Mouse (Mus musculus): ENCODE data around the gene Pycr2. TPM values are rescaled to one million over a fixed set of nuclear protein-coding genes. Genes with fewer than 3 reads are reported as not detected.

Gene Pycr2
- total and polyA plus RNA-seq, 3 experiments, result 10.3 to 13.9 (median 12.4) TPM

DNA sequence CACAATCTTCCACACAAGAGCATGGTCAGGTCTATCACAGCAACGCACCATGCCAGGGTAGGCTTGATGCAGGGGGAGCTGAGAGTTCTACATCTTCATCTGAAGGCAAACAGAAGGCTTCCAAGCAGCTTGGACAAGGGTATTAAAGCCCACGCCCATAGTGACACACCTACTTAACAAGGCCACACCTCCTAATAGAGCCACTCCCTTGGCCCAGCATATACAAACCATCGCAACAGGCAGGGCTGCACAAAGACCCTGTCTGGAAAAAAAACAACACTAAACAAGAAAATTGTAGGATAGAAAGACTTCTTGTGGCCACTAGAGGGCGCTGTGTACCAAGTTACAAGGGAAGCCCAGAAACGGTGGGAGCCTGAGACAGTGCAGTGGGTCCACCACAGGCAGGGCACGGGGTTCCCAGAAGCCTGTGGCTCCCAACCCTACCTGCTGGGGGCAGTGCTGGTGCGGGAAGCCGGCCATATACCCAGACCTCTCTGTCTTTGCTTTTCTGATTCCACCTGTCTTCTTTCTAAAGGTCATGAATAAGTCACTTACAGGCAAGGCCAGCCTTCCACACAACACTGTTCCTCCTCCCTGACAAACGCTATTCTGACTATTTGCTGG lies 30.1 kb upstream of the Pycr2 start:
- H3K79me2 ChIP-seq (replicated peaks; ENCODE audit: control insufficient read depth, insufficient read depth, low read length), result no peaks in the 10 kb centered on the region
- intact Hi-C loops (cut with DNase I), result loop anchor here (1.0 kb wide), 1 partner anchor 100 kb away; no protein-coding TSS in a partner anchor
- H3K4me3 ChIP-seq, result no peak overlapping the region
- 22% methylated on average over 9 of the region's 9 CpGs for WGBS
- H3K27ac ChIP-seq, result no peak overlapping the region
- no peaks in the 10 kb centered on the region for H3K27me3 ChIP-seq (ENCODE audit: control insufficient read depth, insufficient read depth, low read length)
- TF ChIP-seq POLR2A (IDR thresholded peaks at IDR 0.05; ENCODE audit: insufficient read depth, low read depth, low read length), result no peak
- TF ChIP-seq CTCF (IDR thresholded peaks at IDR 0.05), result peak; percentile 77
- H3K36me3 ChIP-seq (ENCODE audit: control insufficient read depth, insufficient read depth, low read length), result no peaks in the 10 kb centered on the region
- H3K9ac ChIP-seq (ENCODE audit: low read depth, low read length), result no peak overlapping the region
- peak; percentile 35 to 45 for DNase-seq
- no peaks in the 10 kb centered on the region for H3K4me1 ChIP-seq (ENCODE audit: control insufficient read depth, insufficient read depth, low read length)

DNA sequence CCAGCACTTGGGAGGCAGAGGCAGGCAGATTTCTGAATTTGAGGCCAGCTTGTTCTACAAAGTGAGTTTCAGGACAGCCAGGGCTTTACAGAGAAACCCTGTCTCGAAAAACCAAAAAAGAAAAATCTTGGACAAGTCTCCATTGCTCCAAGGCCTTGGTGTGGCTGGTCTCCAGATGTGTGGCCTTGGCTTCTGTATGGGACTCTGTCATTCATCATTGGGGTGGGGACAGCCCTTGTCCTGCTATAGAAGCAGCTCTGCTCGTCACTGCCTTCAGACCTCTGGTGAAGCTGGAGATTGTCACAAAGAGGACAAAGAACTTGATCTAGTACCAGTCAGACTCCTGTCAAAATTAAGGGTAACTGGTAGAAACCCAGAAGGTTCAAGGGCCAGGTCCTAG lies 29.5 kb upstream of the Pycr2 start:
- WGBS, result 80% methylated on average over 2 of the region's 2 CpGs

GRCm38 (mm10) chr1:180875126-180875525 lies 29.0 kb upstream of the Pycr2 start:
- TF ChIP-seq CTCF (IDR thresholded peaks at IDR 0.05) (no peak), EP300 (IDR thresholded peaks at IDR 0.05; ENCODE audit: insufficient read depth, low read depth, low read length) (no peak), POLR2A (IDR thresholded peaks at IDR 0.05; ENCODE audit: insufficient read depth, low read depth, low read length) (no peak)
- 90% methylated on average over 9 of the region's 9 CpGs for WGBS

More for the DNA sequence above, 29.5 kb upstream of the Pycr2 start:
- no peaks in the 10 kb centered on the region for H3K4me1 ChIP-seq (ENCODE audit: control insufficient read depth, insufficient read depth, low read length)
- DNase-seq, result no peak
- no peak overlapping the region for H3K27ac ChIP-seq
- no peak overlapping the region for H3K9ac ChIP-seq (ENCODE audit: low read depth, low read length)
- no peaks in the 10 kb centered on the region for H3K36me3 ChIP-seq (ENCODE audit: control insufficient read depth, insufficient read depth, low read length)
- no peak overlapping the region for H3K4me3 ChIP-seq
- H3K79me2 ChIP-seq (replicated peaks; ENCODE audit: control insufficient read depth, insufficient read depth, low read length), result no peaks in the 10 kb centered on the region
- intact Hi-C loops (cut with DNase I), result loop anchor here (1.0 kb wide), 1 partner anchor 100 kb away; no protein-coding TSS in a partner anchor
- TF ChIP-seq EP300 (IDR thresholded peaks at IDR 0.05; ENCODE audit: insufficient read depth, low read depth, low read length) (no peak), CTCF (IDR thresholded peaks at IDR 0.05) (no peak), POLR2A (IDR thresholded peaks at IDR 0.05; ENCODE audit: insufficient read depth, low read depth, low read length) (no peak)
- H3K27me3 ChIP-seq (ENCODE audit: control insufficient read depth, insufficient read depth, low read length), result no peaks in the 10 kb centered on the region

GRCm38 (mm10) chr1:180877466-180877865 lies 26.6 kb upstream of the Pycr2 start:
- H3K4me1 ChIP-seq (ENCODE audit: control insufficient read depth, insufficient read depth, low read length), result no peaks in the 10 kb centered on the region
- intact Hi-C loops (cut with DNase I), result no loop called here
- no peaks in the 10 kb centered on the region for H3K27me3 ChIP-seq (ENCODE audit: control insufficient read depth, insufficient read depth, low read length)
- DNase-seq, result no peak
- TF ChIP-seq POLR2A (IDR thresholded peaks at IDR 0.05; ENCODE audit: insufficient read depth, low read depth, low read length) (no peak), EP300 (IDR thresholded peaks at IDR 0.05; ENCODE audit: insufficient read depth, low read depth, low read length) (no peak), CTCF (IDR thresholded peaks at IDR 0.05) (no peak)
- WGBS, result 73% methylated on average over 4 of the region's 4 CpGs
- no peak overlapping the region for H3K9ac ChIP-seq (ENCODE audit: low read depth, low read length)
- H3K27ac ChIP-seq, result no peak overlapping the region
- H3K79me2 ChIP-seq (replicated peaks; ENCODE audit: control insufficient read depth, insufficient read depth, low read length), result no peaks in the 10 kb centered on the region
- no peak overlapping the region for H3K4me3 ChIP-seq
- H3K36me3 ChIP-seq (ENCODE audit: control insufficient read depth, insufficient read depth, low read length), result no peaks in the 10 kb centered on the region

More at GRCm38 (mm10) chr1:180875126-180875525, 29.0 kb upstream of the Pycr2 start:
- no peak for DNase-seq
- Histone ChIP-seq H3K79me2 (replicated peaks; ENCODE audit: control insufficient read depth, insufficient read depth, low read length) (no peaks in the 10 kb centered on the region), H3K4me1 (ENCODE audit: control insufficient read depth, insufficient read depth, low read length) (no peaks in the 10 kb centered on the region), H3K27ac (no peak overlapping the region), H3K36me3 (ENCODE audit: control insufficient read depth, insufficient read depth, low read length) (no peaks in the 10 kb centered on the region), H3K4me3 (no peak overlapping the region), H3K9ac (ENCODE audit: low read depth, low read length) (no peak overlapping the region), H3K27me3 (ENCODE audit: control insufficient read depth, insufficient read depth, low read length) (no peaks in the 10 kb centered on the region)
- intact Hi-C loops (cut with DNase I), result no loop called here

DNA sequence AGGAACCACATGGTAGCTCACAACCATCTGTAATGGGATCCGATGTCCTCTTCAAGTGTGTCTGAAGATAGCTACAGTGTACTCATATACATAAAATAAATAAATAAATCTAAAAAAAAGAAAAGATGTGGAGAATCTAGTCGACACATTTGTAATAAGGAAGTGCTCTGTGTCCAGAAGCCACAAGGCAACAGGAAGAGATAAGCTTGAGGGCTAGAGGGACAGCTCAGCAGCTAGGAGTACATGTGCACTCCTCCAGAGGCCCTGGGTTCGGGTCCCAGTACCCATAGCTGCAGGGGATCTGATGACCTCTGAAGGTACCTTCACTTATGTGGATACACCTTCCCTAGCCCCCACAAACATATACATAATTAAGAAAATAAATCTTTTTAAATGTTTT lies 22.3 kb upstream of the Pycr2 start:
- no peak for DNase-seq
- TF ChIP-seq POLR2A (IDR thresholded peaks at IDR 0.05; ENCODE audit: insufficient read depth, low read depth, low read length) (no peak), EP300 (IDR thresholded peaks at IDR 0.05; ENCODE audit: insufficient read depth, low read depth, low read length) (no peak), CTCF (IDR thresholded peaks at IDR 0.05) (no peak)
- Histone ChIP-seq H3K36me3 (ENCODE audit: control insufficient read depth, insufficient read depth, low read length) (no peaks in the 10 kb centered on the region), H3K27me3 (ENCODE audit: control insufficient read depth, insufficient read depth, low read length) (no peaks in the 10 kb centered on the region), H3K27ac (no peak overlapping the region), H3K9ac (ENCODE audit: low read depth, low read length) (no peak overlapping the region), H3K79me2 (replicated peaks; ENCODE audit: control insufficient read depth, insufficient read depth, low read length) (no peaks in the 10 kb centered on the region), H3K4me1 (ENCODE audit: control insufficient read depth, insufficient read depth, low read length) (no peaks in the 10 kb centered on the region), H3K4me3 (no peak overlapping the region)
- intact Hi-C loops (cut with DNase I), result no loop called here
- 50% methylated on average over 3 of the region's 3 CpGs for WGBS

GRCm38 (mm10) chr1:180883731-180884130 lies 20.4 kb upstream of the Pycr2 start:
- no peak overlapping the region for H3K27ac ChIP-seq
- 41% methylated on average over 7 of the region's 7 CpGs for WGBS
- TF ChIP-seq CTCF (IDR thresholded peaks at IDR 0.05) (no peak), EP300 (IDR thresholded peaks at IDR 0.05; ENCODE audit: insufficient read depth, low read depth, low read length) (no peak), POLR2A (IDR thresholded peaks at IDR 0.05; ENCODE audit: insufficient read depth, low read depth, low read length) (no peak)

More at GRCm38 (mm10) chr1:180883731-180884130, 20.4 kb upstream of the Pycr2 start:
- H3K4me3 ChIP-seq, result no peak overlapping the region
- peaks cover 4% of the 10 kb centered on the region; the same call in 1 of the 2 replicates for H3K4me1 ChIP-seq (ENCODE audit: control insufficient read depth, insufficient read depth, low read length)
- H3K79me2 ChIP-seq (replicated peaks; ENCODE audit: control insufficient read depth, insufficient read depth, low read length), result no peaks in the 10 kb centered on the region
- no peak overlapping the region for H3K9ac ChIP-seq (ENCODE audit: low read depth, low read length)
- no peaks in the 10 kb centered on the region for H3K27me3 ChIP-seq (ENCODE audit: control insufficient read depth, insufficient read depth, low read length)
- H3K36me3 ChIP-seq (ENCODE audit: control insufficient read depth, insufficient read depth, low read length), result no peaks in the 10 kb centered on the region
- DNase-seq, result no peak
- intact Hi-C loops (cut with DNase I), result no loop called here
